Mouse (Mus musculus) olfactory bulb, adult 2 months (tissue): ENCODE data around the gene Spock1.

ENCODE experiments used
- CTCF ChIP-seq: fragments of 200-500 bp; IDR thresholded peaks from 2 replicates; pipeline ENCODE4 v1.5.1; 2012; ENCODE audit warnings: low read depth, mild to moderate bottlenecking, low read length, moderate library complexity; ENCODE audit not compliant: insufficient read depth
- POLR2A ChIP-seq: fragments of 200-500 bp; IDR thresholded peaks from 2 replicates; pipeline ENCODE4 v1.6.1; 2012; ENCODE audit warnings: mild to moderate bottlenecking, low read depth, low read length, moderate library complexity; ENCODE audit not compliant: insufficient read depth

DNA sequence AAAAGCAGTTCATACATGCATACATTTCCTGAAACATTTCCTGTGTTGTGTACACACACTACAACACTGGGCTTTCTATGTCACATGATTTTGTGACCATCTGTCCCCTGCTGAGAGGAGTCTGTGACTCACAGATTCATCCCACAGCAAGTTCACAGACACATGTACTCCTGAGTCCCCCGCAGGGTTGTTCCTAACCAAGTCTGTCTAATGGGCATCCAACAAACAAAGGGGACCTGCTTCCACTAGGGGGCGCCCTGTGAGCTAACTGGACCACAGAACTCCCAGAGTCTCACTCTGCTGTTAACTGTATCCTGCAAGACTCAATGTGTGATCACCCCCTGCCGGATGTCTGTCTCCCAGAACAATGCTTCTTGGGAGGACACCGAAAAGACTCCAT, 129.0 kb downstream of the Spock1 start:
- TF ChIP-seq CTCF (no peak), POLR2A (no peak)
